Mouse (Mus musculus): ENCODE measurements around the gene Filip1.
"Not testable (repeated sequence)": the region's sequence is repeated elsewhere in the genome, so short reads cannot be mapped to it uniquely, and the experiment has no call there.

DNA sequence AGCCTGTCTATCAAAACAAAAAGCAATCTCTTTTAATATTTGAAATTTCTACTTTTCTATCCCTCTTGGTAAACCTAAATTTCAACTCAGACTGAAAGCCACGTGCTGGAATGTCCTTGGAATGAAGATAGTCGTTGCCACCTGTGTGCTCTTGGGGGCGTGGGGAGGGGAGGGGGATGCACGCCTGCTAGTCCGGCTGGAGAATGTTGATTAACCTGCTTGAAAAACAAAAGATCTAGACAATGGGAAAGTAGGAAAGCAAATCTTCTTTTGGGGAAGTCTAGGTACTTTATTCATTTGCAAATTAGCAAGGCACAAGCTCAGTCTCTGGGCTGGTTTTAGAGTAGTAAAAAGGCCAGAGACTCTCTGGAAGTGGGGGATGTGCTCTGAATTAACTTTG, 36.6 kb upstream of the Filip1 start:
- not testable (repeated sequence) for TF ChIP-seq GATA1 (IDR thresholded peaks at IDR 0.05; ENCODE audit: borderline replicate concordance, low read length); FLI1 (IDR thresholded peaks at IDR 0.05; ENCODE audit: low read length)
